Mouse (Mus musculus): ENCODE data around the gene Mterf1a.

GRCm38 (mm10) chr5:3872348-3872747 lies 21.4 kb downstream of the Mterf1a start:
- TF ChIP-seq HCFC1 (IDR thresholded peaks at IDR 0.05; ENCODE audit: borderline replicate concordance, insufficient read depth, low read length) (no peak), ZNF384 (IDR thresholded peaks at IDR 0.05; ENCODE audit: low read depth, low read length) (no peak), CHD2 (IDR thresholded peaks at IDR 0.05; ENCODE audit: low read depth, low read length) (peak; percentile 60; the same call in 1 of the 2 replicates), ZC3H11A (IDR thresholded peaks at IDR 0.05; ENCODE audit: borderline replicate concordance, low read depth, low read length) (no peak), MAFK (IDR thresholded peaks at IDR 0.05; ENCODE audit: insufficient read depth, low read depth, low read length) (no peak)
